Mouse (Mus musculus): ENCODE data around the gene Slc9a1.

- TF ChIP-seq CTCF (IDR thresholded peaks at IDR 0.05; ENCODE audit: low read depth) (no peak), EP300 (IDR thresholded peaks at IDR 0.05; ENCODE audit: low read depth) (no peak)
Measured at GRCm38 (mm10) chr4:133387053-133387452, 17.5 kb downstream of the Slc9a1 start.

All from heart, postnatal 0 days (tissue).